Mouse (Mus musculus) megakaryocyte-erythroid progenitor cell, adult 5-6 weeks (primary cell): ENCODE measurements around the gene Man1a2. TPM values are rescaled to one million over a fixed set of nuclear protein-coding genes. Genes with fewer than 3 reads are reported as not detected.

ENCODE experiments used
- ATAC-seq: replicated peaks from 2 replicates; pipeline ENCODE4 v1.8.0; 2016; ENCODE audit warnings: mild to moderate bottlenecking, inconsistent platforms; ENCODE audit not compliant: severe bottlenecking, poor library complexity, low FRiP score, low TSS enrichment
- total RNA-seq, 2 experiments: library from RNA; stranded (forward) in 1 of 2; stranded (reverse) in 1 of 2; fragments of 200-1000, 215-1000 nt in 1 of 2; fragments of >200 nt in 1 of 2; fragmentation: Nextera tagmentation in 1 of 2; gene quantifications; 2 replicates each; pipeline ENCODE4 v1.2.3; 2014 to 2017

The Man1a2 gene
- total RNA-seq, 2 experiments from 2014 or later: 23.6 to 50.7 TPM

GRCm38 (mm10) chr3:100522671-100523070 is 162.6 kb downstream of the Man1a2 start:
- ATAC-seq: no peak

- no peak for ATAC-seq
Observed at GRCm38 (mm10) chr3:100521626-100522025, 163.7 kb downstream of the Man1a2 start.

DNA sequence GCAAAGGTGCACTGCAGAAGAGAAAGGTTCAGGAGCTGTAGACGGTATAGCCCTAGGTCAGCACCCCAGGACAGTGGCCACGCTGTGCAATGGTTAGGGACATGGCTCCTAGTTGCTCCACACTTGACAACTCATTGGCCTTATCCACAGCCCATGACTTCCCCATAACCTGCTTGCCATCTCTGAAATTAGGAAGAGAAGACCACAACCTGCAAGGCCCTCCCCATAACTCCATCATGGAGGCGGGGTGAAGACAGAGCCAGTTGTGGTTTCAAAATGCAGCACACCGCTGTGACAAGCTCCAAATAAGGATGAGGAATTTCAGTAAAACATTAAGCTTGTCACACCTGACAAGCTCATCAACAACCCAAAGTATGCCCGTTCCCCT is 169.6 kb downstream of the Man1a2 start:
- no peak for ATAC-seq

DNA sequence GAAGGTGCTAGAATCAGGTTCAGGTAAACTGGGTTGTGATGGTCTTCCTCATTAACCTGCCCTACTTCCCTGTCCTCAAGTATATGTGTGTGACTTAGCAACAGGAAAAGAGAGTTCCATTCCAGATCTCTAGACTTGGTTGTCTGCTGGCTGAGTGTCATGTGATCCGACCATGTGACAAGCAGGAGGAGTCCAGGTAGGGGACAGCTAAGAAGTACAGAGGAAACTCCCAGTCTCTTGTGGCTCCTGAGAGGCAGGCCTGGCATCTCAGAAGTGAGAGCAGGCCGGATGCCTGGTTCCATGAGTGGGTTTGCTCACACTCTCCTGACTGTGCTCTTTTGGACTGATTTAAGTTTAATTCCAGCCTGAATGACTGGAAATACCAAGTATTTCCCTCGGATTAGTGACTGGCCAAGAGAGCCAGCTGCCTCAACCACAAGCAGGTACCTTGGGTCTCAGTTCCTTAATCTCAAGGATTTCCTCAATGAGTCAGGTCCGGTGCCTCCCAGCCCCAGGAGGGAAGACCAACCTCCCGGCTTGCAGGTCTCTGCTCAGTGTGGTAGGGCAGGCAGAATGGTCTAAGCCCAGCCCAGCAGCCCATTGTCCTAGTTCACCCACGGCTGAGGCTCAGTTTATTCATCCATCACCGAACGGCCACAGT is 170.1 kb downstream of the Man1a2 start:
- ATAC-seq: no peak

Other genes starting within 250 kb of the Man1a2 start
- gene Tent5c, start 196.2 kb downstream of the Man1a2 start, total RNA-seq (2014; fragmentation: Nextera tagmentation): 6.6 and 7.5 TPM in 2 replicates
- 3.0 and 13.1 TPM in 2 replicates for gene Tent5c, start 196.2 kb downstream of the Man1a2 start, total RNA-seq (2017)
- gene Vtcn1, start 140.0 kb upstream of the Man1a2 start, total RNA-seq (2014; fragmentation: Nextera tagmentation): not detected in 2 replicates
- not detected in 2 replicates for gene Vtcn1, start 140.0 kb upstream of the Man1a2 start, total RNA-seq (2017)
- gene Trim45, start 236.7 kb upstream of the Man1a2 start, total RNA-seq (2014; fragmentation: Nextera tagmentation): 1.0 and 1.1 TPM in 2 replicates
- 1.2 and 4.8 TPM in 2 replicates for gene Trim45, start 236.7 kb upstream of the Man1a2 start, total RNA-seq (2017)